In the genomic region with DNA sequence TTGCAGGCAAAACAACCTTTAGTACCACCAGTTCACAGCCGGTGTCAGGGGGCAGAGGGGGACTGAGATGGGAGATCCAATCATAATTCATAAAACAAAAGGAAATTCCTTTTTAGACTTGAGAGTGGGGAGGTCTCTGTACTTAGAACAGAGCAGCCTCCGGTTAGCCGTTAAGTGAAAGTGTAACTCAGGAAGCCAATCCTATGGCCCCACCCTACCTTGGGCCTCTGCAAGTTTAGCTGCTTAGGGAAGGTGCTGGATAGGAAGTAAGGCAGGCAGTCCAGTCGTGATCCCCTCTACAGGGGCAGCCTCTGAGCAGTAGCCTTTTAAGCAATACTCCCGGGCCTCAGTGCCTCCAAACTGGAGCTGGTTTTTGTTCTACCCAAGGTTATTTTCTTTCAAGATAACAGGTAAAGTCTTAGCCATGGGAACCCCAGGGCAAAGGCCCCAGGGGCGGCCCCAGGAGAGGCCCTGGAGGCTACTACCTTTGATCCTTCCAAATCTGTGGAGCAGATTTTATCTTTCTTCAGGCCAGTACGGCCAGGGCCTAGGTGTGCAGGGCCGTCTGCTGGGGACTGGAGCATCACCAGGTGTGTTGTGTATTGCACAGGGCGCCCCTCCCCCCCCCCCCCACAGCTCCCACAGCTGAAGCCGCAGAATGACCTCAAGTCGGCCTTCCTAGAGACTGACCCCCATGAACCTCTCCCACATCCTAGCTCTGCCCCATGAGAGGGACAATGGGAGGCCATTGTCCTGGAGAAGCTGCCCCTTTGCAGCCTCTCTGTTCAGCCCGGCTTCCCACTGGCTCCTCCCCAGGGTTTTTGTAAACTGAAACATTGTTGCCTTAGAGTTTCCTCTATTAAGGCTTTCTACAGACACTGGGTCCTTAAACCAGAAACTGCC, we compare ENCODE assay signal across 16 mouse cellular contexts. TPM values are rescaled to one million over a fixed set of nuclear protein-coding genes. Genes with fewer than 3 reads are reported as not detected.
DNase-seq lines count a peak whose midpoint lies in the region; ATAC-seq and TF ChIP-seq lines count a peak whose summit lies in the region.
"Had no signal": no experiment of that assay in that cellular context is flagged by ENCODE, and none has a peak within 500 bp of the region (broad histone marks: within the 10 kb centered on the region; RNA-seq: fewer than 3 reads in every experiment).

No protein-coding gene starts in this region.

- ATAC-seq in hindbrain, embryonic 12.5 days (ENCODE audit: low FRiP score): no peak
- ATAC-seq in hindbrain, embryonic 14.5 days (ENCODE audit: low FRiP score): no peak
- peak; percentile 40; the same call in 1 of the 2 replicates for ATAC-seq in common myeloid progenitor, adult 5-6 weeks (replicated peaks; ENCODE audit: low read depth, poor library complexity, severe bottlenecking)
- ATAC-seq in megakaryocyte, adult 5-6 weeks (ENCODE audit: poor library complexity, severe bottlenecking): peak; percentile 51
- ATAC-seq: liver, embryonic 12.5 days had no signal

- TF ChIP-seq CTCF in ES-Bruce4 (IDR thresholded peaks at IDR 0.05; ENCODE audit: low read depth, low read length): no peak

- no peak for TF ChIP-seq POLR2A in ES-Bruce4 (IDR thresholded peaks at IDR 0.05; ENCODE audit: insufficient read depth, low read length)

- 22% methylated on average over 11 of the region's 12 CpGs for WGBS in hindbrain, embryonic 12.5 days
- 26% methylated on average over 11 of the region's 12 CpGs for whole genome bisulfite sequencing in hindbrain, embryonic 14.5 days

- DNase-seq in hindbrain, embryonic 14.5 days (ENCODE audit: low spot score): no peak
- no peak for DNase-seq in layer of hippocampus, adult 8-10 months (ENCODE audit: low spot score in 2 of 2)
- DNase-seq in adipocyte (ENCODE audit: low spot score): no peak
- no peak for DNase-seq in adrenal gland, adult 18-20 months (ENCODE audit: low spot score in 2 of 2)
- DNase-seq: cerebellum, adult 8-10 months; kidney, adult 8-10 months; thymus, postnatal 36 days had no signal

- H3K27ac ChIP-seq in hindbrain, embryonic 12.5 days: 0 out of 2 replicates have a peak overlapping the region, but pooled peaks have one; percentile 12
- H3K27ac ChIP-seq in hindbrain, embryonic 14.5 days: no peak overlapping the region
- H3K27ac ChIP-seq in ES-Bruce4 (ENCODE audit: insufficient read depth, low read length): no peak overlapping the region
- H3K27ac ChIP-seq: liver, embryonic 12.5 days; midbrain, embryonic 12.5 days had no signal

- no peaks in the 10 kb centered on the region for H3K36me3 ChIP-seq in hindbrain, embryonic 12.5 days
- H3K36me3 ChIP-seq in hindbrain, embryonic 14.5 days (replicated peaks; ENCODE audit: control insufficient read depth, insufficient read depth): no peaks in the 10 kb centered on the region
- no peaks in the 10 kb centered on the region for H3K36me3 ChIP-seq in ES-Bruce4 (ENCODE audit: control insufficient read depth, insufficient read depth, low read length, poor library complexity, severe bottlenecking)
- H3K36me3 ChIP-seq: heart, embryonic 12.5 days; liver, embryonic 12.5 days; midbrain, embryonic 12.5 days had no signal

- H3K4me1 ChIP-seq in hindbrain, embryonic 12.5 days: peaks cover 15% of the 10 kb centered on the region
- H3K4me1 ChIP-seq in hindbrain, embryonic 14.5 days (replicated peaks; ENCODE audit: control insufficient read depth, insufficient read depth, low read length): peaks cover 5% of the 10 kb centered on the region; the same call in 1 of the 2 replicates
- no peaks in the 10 kb centered on the region for H3K4me1 ChIP-seq in ES-Bruce4 (ENCODE audit: control insufficient read depth, insufficient read depth, low read length)

- no peak overlapping the region for H3K9ac ChIP-seq in hindbrain, embryonic 12.5 days
- H3K9ac ChIP-seq in hindbrain, embryonic 14.5 days: no peak overlapping the region
- H3K9ac ChIP-seq in ES-Bruce4 (ENCODE audit: low read depth, poor library complexity, severe bottlenecking): no peak overlapping the region
- H3K9ac ChIP-seq: heart, embryonic 12.5 days; liver, embryonic 12.5 days; midbrain, embryonic 12.5 days had no signal

- H3K9me3 ChIP-seq in hindbrain, embryonic 12.5 days (replicated peaks): no peaks in the 10 kb centered on the region
- H3K9me3 ChIP-seq in hindbrain, embryonic 14.5 days (ENCODE audit: control insufficient read depth, low read length): no peaks in the 10 kb centered on the region
- H3K9me3 ChIP-seq in ES-Bruce4 (replicated peaks; ENCODE audit: control insufficient read depth, insufficient read depth, low read length, poor library complexity, severe bottlenecking): no peaks in the 10 kb centered on the region
- H3K9me3 ChIP-seq: heart, embryonic 12.5 days; liver, embryonic 12.5 days; midbrain, embryonic 12.5 days had no signal

- 0 out of 2 replicates have a peak, but pooled peaks have one; percentile 39 for TF ChIP-seq EP300 in ES-Bruce4 (IDR thresholded peaks at IDR 0.05; ENCODE audit: insufficient read depth, low read depth, low read length)

- no peak overlapping the region for H3K4me3 ChIP-seq in hindbrain, embryonic 12.5 days
- H3K4me3 ChIP-seq in hindbrain, embryonic 14.5 days (replicated peaks; ENCODE audit: low read length): no peak overlapping the region
- H3K4me3 ChIP-seq in ES-Bruce4 (ENCODE audit: low read depth, low read length): no peak overlapping the region
- H3K4me3 ChIP-seq: heart, embryonic 12.5 days; liver, embryonic 12.5 days; midbrain, embryonic 12.5 days had no signal

- peaks cover 21% of the 10 kb centered on the region for H3K27me3 ChIP-seq in hindbrain, embryonic 12.5 days
- peaks cover 4% of the 10 kb centered on the region for H3K27me3 ChIP-seq in hindbrain, embryonic 14.5 days (ENCODE audit: control insufficient read depth, insufficient read depth, low read length)
- H3K27me3 ChIP-seq in ES-Bruce4 (ENCODE audit: control insufficient read depth, insufficient read depth, low read length, poor library complexity, severe bottlenecking): no peaks in the 10 kb centered on the region

- no peak overlapping the region for H3K4me2 ChIP-seq in hindbrain, embryonic 12.5 days (replicated peaks)
- no peak overlapping the region for H3K4me2 ChIP-seq in hindbrain, embryonic 14.5 days (replicated peaks)
- H3K4me2 ChIP-seq: heart, embryonic 12.5 days; liver, embryonic 12.5 days; midbrain, embryonic 12.5 days had no signal

RNA-seq across cellular contexts. Expression of gene Gpr157, which starts 6.6 kb away (rescaled TPM):
- polyA plus RNA-seq in hindbrain, embryonic 12.5 days (2016; fragmentation: Nextera tagmentation; extraction: Ambion mirVana): 0.68 TPM in 2 replicates
- 0.33 and 0.39 TPM in 2 replicates for polyA plus RNA-seq in hindbrain, embryonic 14.5 days (2014; fragmentation: Nextera tagmentation; extraction: Ambion mirVana)
- polyA plus RNA-seq in ES-Bruce4 (2011; ENCODE audit: insufficient read depth, insufficient read length, low read depth, missing spikeins): 2.2 and 2.7 TPM in 2 replicates
- total RNA-seq in common myeloid progenitor, adult 5-6 weeks (2017): 1.7 and 2.0 TPM in 2 replicates
- 1.0 and 1.9 TPM in 2 replicates for total RNA-seq in megakaryocyte, adult 5-6 weeks (2015)
- total RNA-seq in megakaryocyte, adult 5-6 weeks (2017): 1.6 and 2.6 TPM in 2 replicates
- 1 to 10 TPM; 1.3 to 4.5 (median 2.3) TPM for total RNA-seq in layer of hippocampus, adult 8-10 months (2022)
- 1 to 10 TPM; 1.1 to 1.6 TPM for total RNA-seq in adrenal gland, adult 18-20 months (2021)

RNA-seq across cellular contexts. Expression of gene Slc2a5, which starts 25.3 kb away (rescaled TPM):
- polyA plus RNA-seq in hindbrain, embryonic 12.5 days (2016; fragmentation: Nextera tagmentation; extraction: Ambion mirVana): 1.7 and 2.1 TPM in 2 replicates
- polyA plus RNA-seq in hindbrain, embryonic 14.5 days (2014; fragmentation: Nextera tagmentation; extraction: Ambion mirVana): 2.4 and 2.8 TPM in 2 replicates
- 2.2 TPM in 2 replicates for polyA plus RNA-seq in ES-Bruce4 (2011; ENCODE audit: insufficient read depth, insufficient read length, low read depth, missing spikeins)
- not detected in 2 replicates for total RNA-seq in common myeloid progenitor, adult 5-6 weeks (2017)
- total RNA-seq in megakaryocyte, adult 5-6 weeks (2015): not detected in 2 replicates
- 0.11 TPM in 1 of 2 replicates, not detected in the other for total RNA-seq in megakaryocyte, adult 5-6 weeks (2017)
- 10 to 100 TPM in 2 of 4 experiments, 1 to 10 TPM in 2; 7.5 to 18.1 (median 9.6) TPM for total RNA-seq in layer of hippocampus, adult 8-10 months (2022)
- 10 to 100 TPM in 1 of 2 experiments, 1 to 10 TPM in 1; 5.9 to 30.2 TPM for total RNA-seq in adrenal gland, adult 18-20 months (2021)

RNA-seq across cellular contexts. Expression of gene Slc2a7, which starts 55.0 kb away (rescaled TPM):
- not detected in 2 replicates for polyA plus RNA-seq in hindbrain, embryonic 12.5 days (2016; fragmentation: Nextera tagmentation; extraction: Ambion mirVana)
- not detected in 2 replicates for polyA plus RNA-seq in hindbrain, embryonic 14.5 days (2014; fragmentation: Nextera tagmentation; extraction: Ambion mirVana)
- not detected in 2 replicates for polyA plus RNA-seq in ES-Bruce4 (2011; ENCODE audit: insufficient read depth, insufficient read length, low read depth, missing spikeins)
- not detected in 2 replicates for total RNA-seq in common myeloid progenitor, adult 5-6 weeks (2017)
- not detected in 2 replicates for total RNA-seq in megakaryocyte, adult 5-6 weeks (2015)
- total RNA-seq in megakaryocyte, adult 5-6 weeks (2017): not detected in 2 replicates
- not detected for total RNA-seq in layer of hippocampus, adult 8-10 months (2022)
- total RNA-seq in adrenal gland, adult 18-20 months (2021): not detected
- total RNA-seq: layer of hippocampus, postnatal 14 days had no signal
- polyA plus RNA-seq: heart, embryonic 12.5 days; liver, embryonic 12.5 days; midbrain, embryonic 12.5 days; spleen, adult 2 months had no signal

Comparison
In these comparisons a context has a peak if more than half of its experiments do, and no peak if none do; other contexts are left out.
1. ATAC-seq: peak in common myeloid progenitor, adult 5-6 weeks (single experiment) and megakaryocyte, adult 5-6 weeks (single experiment); none in hindbrain, embryonic 12.5 days (single experiment) and hindbrain, embryonic 14.5 days (single experiment).